Mouse (Mus musculus) liver, embryonic 14.5 days (tissue): ENCODE measurements around the gene Ripor3.

ENCODE experiments used
- CTCF ChIP-seq: IDR thresholded peaks from 2 replicates; pipeline ENCODE4 v1.5.1; 2016; ENCODE audit warnings: antibody characterized with exemption, low read depth, control low read depth
- EP300 ChIP-seq: IDR thresholded peaks from 2 replicates; pipeline ENCODE4 v1.6.1; 2016; ENCODE audit warnings: antibody characterized with exemption, low read depth

GRCm38 (mm10) chr2:167939632-167940399 is 70.6 kb downstream of the Ripor3 start:
- TF ChIP-seq CTCF = no peak
- no peak for TF ChIP-seq EP300
